ENCODE assay signal across 15 mouse cellular contexts in genomic region chr5:9069599-9070209, GRCm38 (mm10). TPM values are rescaled to one million over a fixed set of nuclear protein-coding genes. Genes with fewer than 3 reads are reported as not detected.
DNase-seq lines count a peak whose midpoint lies in the region; ATAC-seq and TF ChIP-seq lines count a peak whose summit lies in the region.
"Had no signal": no experiment of that assay in that cellular context is flagged by ENCODE, and none has a peak within 500 bp of the region (broad histone marks: within the 10 kb centered on the region; RNA-seq: fewer than 3 reads in every experiment).

No protein-coding gene starts in this region.

- no peak overlapping the region for H3K4me3 ChIP-seq in forebrain, embryonic 14.5 days (ENCODE audit: low read depth, low read length)
- no peak overlapping the region for H3K4me3 ChIP-seq in forebrain, embryonic 12.5 days (replicated peaks)
- no peak overlapping the region for H3K4me3 ChIP-seq in forebrain, postnatal 0 days (ENCODE audit: low read depth, low read length)
- H3K4me3 ChIP-seq in stomach, embryonic 15.5 days (replicated peaks) = no peak overlapping the region
- H3K4me3 ChIP-seq: heart, embryonic 13.5 days; hindbrain, embryonic 10.5 days; lung, embryonic 15.5 days; megakaryocyte, embryonic 14.5 days; neural tube, embryonic 12.5 days had no signal

- no peak for TF ChIP-seq CTCF in forebrain, postnatal 0 days (IDR thresholded peaks at IDR 0.05; ENCODE audit: low read depth)

- no peaks in the 10 kb centered on the region for H3K27me3 ChIP-seq in forebrain, embryonic 14.5 days (replicated peaks; ENCODE audit: control insufficient read depth, insufficient read depth, low read length)
- H3K27me3 ChIP-seq in forebrain, embryonic 12.5 days = no peaks in the 10 kb centered on the region
- no peaks in the 10 kb centered on the region for H3K27me3 ChIP-seq in forebrain, postnatal 0 days (ENCODE audit: insufficient read depth, low read length)
- H3K27me3 ChIP-seq in stomach, embryonic 15.5 days (replicated peaks) = no peaks in the 10 kb centered on the region
- H3K27me3 ChIP-seq: heart, embryonic 13.5 days; lung, embryonic 15.5 days; megakaryocyte, embryonic 14.5 days; neural tube, embryonic 12.5 days had no signal

- WGBS in forebrain, embryonic 14.5 days = 80% methylated on average over 6 of the region's 6 CpGs
- WGBS in forebrain, embryonic 12.5 days = 78% methylated on average over 6 of the region's 6 CpGs
- 69% methylated on average over 6 of the region's 6 CpGs for WGBS in forebrain, postnatal 0 days
- WGBS in stomach, embryonic 15.5 days = 42% methylated on average over 6 of the region's 6 CpGs

- no peak overlapping the region for H3K27ac ChIP-seq in forebrain, embryonic 14.5 days (ENCODE audit: low read depth, low read length)
- no peak overlapping the region for H3K27ac ChIP-seq in forebrain, embryonic 12.5 days
- H3K27ac ChIP-seq in forebrain, postnatal 0 days (ENCODE audit: low read depth, low read length) = no peak overlapping the region
- H3K27ac ChIP-seq in stomach, embryonic 15.5 days = no peak overlapping the region
- H3K27ac ChIP-seq: heart, embryonic 13.5 days; hindbrain, embryonic 10.5 days; lung, embryonic 15.5 days; neural tube, embryonic 12.5 days had no signal

- H3K4me2 ChIP-seq in forebrain, embryonic 14.5 days (ENCODE audit: low read length) = no peak overlapping the region
- H3K4me2 ChIP-seq in forebrain, embryonic 12.5 days = no peak overlapping the region
- H3K4me2 ChIP-seq in forebrain, postnatal 0 days (ENCODE audit: low read depth) = no peak overlapping the region
- no peak overlapping the region for H3K4me2 ChIP-seq in stomach, embryonic 15.5 days
- H3K4me2 ChIP-seq: heart, embryonic 13.5 days; liver, embryonic 11.5 days; lung, embryonic 15.5 days; neural tube, embryonic 12.5 days had no signal

- no peaks in the 10 kb centered on the region for H3K4me1 ChIP-seq in forebrain, embryonic 14.5 days (ENCODE audit: control insufficient read depth, insufficient read depth, low read length)
- H3K4me1 ChIP-seq in forebrain, embryonic 12.5 days = peaks cover 5% of the 10 kb centered on the region; the same call in 1 of the 2 replicates
- no peaks in the 10 kb centered on the region for H3K4me1 ChIP-seq in forebrain, postnatal 0 days (ENCODE audit: insufficient read depth)
- H3K4me1 ChIP-seq in stomach, embryonic 15.5 days = no peaks in the 10 kb centered on the region
- H3K4me1 ChIP-seq: heart, embryonic 13.5 days; lung, embryonic 15.5 days; neural tube, embryonic 12.5 days had no signal

- no peaks in the 10 kb centered on the region for H3K36me3 ChIP-seq in forebrain, embryonic 14.5 days (ENCODE audit: control insufficient read depth, insufficient read depth, low read length)
- H3K36me3 ChIP-seq in forebrain, embryonic 12.5 days (replicated peaks) = no peaks in the 10 kb centered on the region
- no peaks in the 10 kb centered on the region for H3K36me3 ChIP-seq in forebrain, postnatal 0 days (ENCODE audit: insufficient read depth)
- no peaks in the 10 kb centered on the region for H3K36me3 ChIP-seq in stomach, embryonic 15.5 days
- H3K36me3 ChIP-seq: heart, embryonic 13.5 days; hindbrain, embryonic 10.5 days; lung, embryonic 15.5 days; neural tube, embryonic 12.5 days had no signal

- H3K9ac ChIP-seq in forebrain, embryonic 14.5 days (ENCODE audit: low read length) = no peak overlapping the region
- H3K9ac ChIP-seq in forebrain, embryonic 12.5 days = no peak overlapping the region
- no peak overlapping the region for H3K9ac ChIP-seq in forebrain, postnatal 0 days
- H3K9ac ChIP-seq in stomach, embryonic 15.5 days = no peak overlapping the region
- H3K9ac ChIP-seq: heart, embryonic 13.5 days; lung, embryonic 15.5 days; neural tube, embryonic 12.5 days had no signal

- peak; percentile 22 for DNase-seq in forebrain, embryonic 14.5 days (ENCODE audit: low spot score)
- peak; percentile 50 for DNase-seq in MN1 (ENCODE audit: low spot score)
- DNase-seq in forebrain, postnatal 0 days = no peak
- no peak for DNase-seq in cerebellum, adult 9-11 months
- no peak for DNase-seq in kidney, postnatal 36 days
- DNase-seq: thymus, postnatal 25 days had no signal

- H3K9me3 ChIP-seq in forebrain, embryonic 14.5 days (replicated peaks; ENCODE audit: control insufficient read depth, low read length) = no peaks in the 10 kb centered on the region
- H3K9me3 ChIP-seq in forebrain, embryonic 12.5 days = no peaks in the 10 kb centered on the region
- H3K9me3 ChIP-seq in forebrain, postnatal 0 days (ENCODE audit: low read length) = no peaks in the 10 kb centered on the region
- no peaks in the 10 kb centered on the region for H3K9me3 ChIP-seq in stomach, embryonic 15.5 days
- H3K9me3 ChIP-seq: heart, embryonic 13.5 days; hindbrain, embryonic 10.5 days; lung, embryonic 15.5 days; megakaryocyte, embryonic 14.5 days; neural tube, embryonic 12.5 days had no signal

- peak; percentile 27 for ATAC-seq in forebrain, embryonic 14.5 days
- no peak for ATAC-seq in forebrain, embryonic 12.5 days (ENCODE audit: low FRiP score)
- peak; percentile 86 for ATAC-seq in forebrain, postnatal 0 days
- ATAC-seq in stomach, embryonic 15.5 days (ENCODE audit: insufficient read depth, low FRiP score, low read depth) = peak; percentile 83
- ATAC-seq: midbrain, embryonic 16.5 days had no signal

RNA-seq across cellular contexts. Expression of gene Tmem243, which starts 30.8 kb away (rescaled TPM):
- polyA plus RNA-seq in forebrain, embryonic 14.5 days (2014; fragmentation: Nextera tagmentation; extraction: Ambion mirVana) = 11.2 and 14.2 TPM in 2 replicates
- 25.8 and 26.3 TPM in 2 replicates for polyA plus RNA-seq in forebrain, embryonic 12.5 days (2016; fragmentation: Nextera tagmentation; extraction: Ambion mirVana)
- total RNA-seq in forebrain, postnatal 0 days (2014; rRNA removed) = 3.5 and 5.5 TPM in 2 replicates
- 10.7 and 12.0 TPM in 2 replicates for polyA plus RNA-seq in forebrain, postnatal 0 days (2015; fragmentation: Nextera tagmentation; extraction: Ambion mirVana)
- polyA plus RNA-seq in stomach, embryonic 15.5 days (2015; fragmentation: Nextera tagmentation; extraction: Ambion mirVana) = 18.8 and 20.1 TPM in 2 replicates

Comparison
In these comparisons a context has a peak if more than half of its experiments do, and no peak if none do; other contexts are left out.
1. DNase-seq: peak in forebrain, embryonic 14.5 days (single experiment) and MN1 (single experiment); none in forebrain, postnatal 0 days (single experiment), cerebellum, adult 9-11 months (single experiment) and kidney, postnatal 36 days (0 of 2).